Mouse (Mus musculus): ENCODE data around the gene Dpp4. TPM values are rescaled to one million over a fixed set of nuclear protein-coding genes. Genes with fewer than 3 reads are reported as not detected.
A peak's percentile ranks its signal among the peaks of the same experiment; 100 is the strongest.

The Dpp4 gene
- total and polyA plus RNA-seq, 2 experiments: 31.0 to 122 TPM

GRCm38 (mm10) chr2:62331913-62332312, 80.1 kb downstream of the Dpp4 start:
- no peaks in the 10 kb centered on the region for H3K27me3 ChIP-seq (ENCODE audit: control insufficient read depth, insufficient read depth, low read length)
- no peaks in the 10 kb centered on the region for H3K79me2 ChIP-seq (ENCODE audit: control insufficient read depth, insufficient read depth, low read length)
- no peak overlapping the region for H3K4me3 ChIP-seq (ENCODE audit: insufficient read depth, low read depth, low read length)
- no peak for TF ChIP-seq POLR2A (IDR thresholded peaks at IDR 0.05; ENCODE audit: extremely low read depth, insufficient read depth, low read length)
- no peak for TF ChIP-seq CTCF (IDR thresholded peaks at IDR 0.05; ENCODE audit: low read depth, low read length)
- no peak overlapping the region for H3K27ac ChIP-seq (replicated peaks; ENCODE audit: insufficient read depth, low read depth, low read length)
- H3K36me3 ChIP-seq (ENCODE audit: control insufficient read depth, insufficient read depth, low read length): peaks cover 33% of the 10 kb centered on the region
- DNase-seq (ENCODE audit: extremely low read depth, low read depth, low spot score): no peak
- H3K9ac ChIP-seq (ENCODE audit: low read depth, low read length): no peak overlapping the region
- H3K4me1 ChIP-seq (ENCODE audit: control insufficient read depth, insufficient read depth, low read length): no peaks in the 10 kb centered on the region
- 87% methylated on average over 4 of the region's 4 CpGs for WGBS

GRCm38 (mm10) chr2:62325388-62325787, 86.6 kb downstream of the Dpp4 start:
- TF ChIP-seq POLR2A (IDR thresholded peaks at IDR 0.05; ENCODE audit: extremely low read depth, insufficient read depth, low read length) (no peak), CTCF (IDR thresholded peaks at IDR 0.05; ENCODE audit: low read depth, low read length) (no peak)
- no peaks in the 10 kb centered on the region; the same call in 1 of the 2 replicates for H3K36me3 ChIP-seq (ENCODE audit: control insufficient read depth, insufficient read depth, low read length)
- H3K4me3 ChIP-seq (ENCODE audit: insufficient read depth, low read depth, low read length): no peak overlapping the region
- H3K9ac ChIP-seq (ENCODE audit: low read depth, low read length): no peak overlapping the region
- no peak overlapping the region for H3K27ac ChIP-seq (replicated peaks; ENCODE audit: insufficient read depth, low read depth, low read length)
- peak; percentile 11 for DNase-seq (ENCODE audit: extremely low read depth, low read depth, low spot score)
- no peaks in the 10 kb centered on the region for H3K4me1 ChIP-seq (ENCODE audit: control insufficient read depth, insufficient read depth, low read length)
- peaks cover 2% of the 10 kb centered on the region; the same call in 1 of the 2 replicates for H3K27me3 ChIP-seq (ENCODE audit: control insufficient read depth, insufficient read depth, low read length)
- WGBS: 85% methylated on average over 2 of the region's 2 CpGs
- H3K79me2 ChIP-seq (ENCODE audit: control insufficient read depth, insufficient read depth, low read length): no peaks in the 10 kb centered on the region

- no peaks in the 10 kb centered on the region for H3K36me3 ChIP-seq (ENCODE audit: control insufficient read depth, insufficient read depth, low read length)
- no peak for DNase-seq (ENCODE audit: extremely low read depth, low read depth, low spot score)
- H3K27me3 ChIP-seq (ENCODE audit: control insufficient read depth, insufficient read depth, low read length): peaks cover 2% of the 10 kb centered on the region; the same call in 1 of the 2 replicates
- no peak for TF ChIP-seq POLR2A (IDR thresholded peaks at IDR 0.05; ENCODE audit: extremely low read depth, insufficient read depth, low read length)
- no peak for TF ChIP-seq CTCF (IDR thresholded peaks at IDR 0.05; ENCODE audit: low read depth, low read length)
- H3K27ac ChIP-seq (replicated peaks; ENCODE audit: insufficient read depth, low read depth, low read length): no peak overlapping the region
- no peak overlapping the region for H3K4me3 ChIP-seq (ENCODE audit: insufficient read depth, low read depth, low read length)
- no peak overlapping the region for H3K9ac ChIP-seq (ENCODE audit: low read depth, low read length)
- WGBS: 89% methylated on average over 9 of the region's 9 CpGs
- H3K4me1 ChIP-seq (ENCODE audit: control insufficient read depth, insufficient read depth, low read length): no peaks in the 10 kb centered on the region
- no peaks in the 10 kb centered on the region for H3K79me2 ChIP-seq (ENCODE audit: control insufficient read depth, insufficient read depth, low read length)
These were observed 88.9 kb downstream of the Dpp4 start for GRCm38 (mm10) chr2:62323078-62323637.

DNA sequence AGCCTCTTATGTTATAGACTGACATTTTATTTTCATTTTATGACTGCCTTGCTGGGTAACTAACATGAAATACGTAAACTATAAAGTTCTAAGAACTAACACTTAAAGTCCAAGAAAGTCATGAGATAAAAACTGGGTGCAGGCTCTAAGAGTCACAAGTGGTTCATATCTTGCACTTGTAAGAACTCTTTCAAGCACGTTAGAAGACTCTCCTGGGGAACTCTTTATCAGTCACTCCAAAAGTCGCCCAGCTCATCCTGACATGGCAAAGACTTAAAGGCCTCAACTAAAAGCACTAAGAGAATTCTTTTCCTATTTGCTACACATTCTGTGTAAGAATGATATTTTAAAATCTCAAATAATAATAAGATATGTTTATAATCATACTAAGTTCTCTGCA, 92.5 kb downstream of the Dpp4 start:
- no peak for DNase-seq (ENCODE audit: extremely low read depth, low read depth, low spot score)
- Histone ChIP-seq H3K79me2 (ENCODE audit: control insufficient read depth, insufficient read depth, low read length) (no peaks in the 10 kb centered on the region), H3K4me3 (ENCODE audit: insufficient read depth, low read depth, low read length) (no peak overlapping the region), H3K9ac (ENCODE audit: low read depth, low read length) (no peak overlapping the region), H3K4me1 (ENCODE audit: control insufficient read depth, insufficient read depth, low read length) (no peaks in the 10 kb centered on the region), H3K27ac (replicated peaks; ENCODE audit: insufficient read depth, low read depth, low read length) (no peak overlapping the region), H3K36me3 (ENCODE audit: control insufficient read depth, insufficient read depth, low read length) (no peaks in the 10 kb centered on the region), H3K27me3 (ENCODE audit: control insufficient read depth, insufficient read depth, low read length) (peaks cover 2% of the 10 kb centered on the region; the same call in 1 of the 2 replicates)
- no peak for TF ChIP-seq POLR2A (IDR thresholded peaks at IDR 0.05; ENCODE audit: extremely low read depth, insufficient read depth, low read length)
- no peak for TF ChIP-seq CTCF (IDR thresholded peaks at IDR 0.05; ENCODE audit: low read depth, low read length)
- WGBS: 81% methylated on average over 3 of the region's 3 CpGs

GRCm38 (mm10) chr2:62316930-62317329, 95.1 kb downstream of the Dpp4 start:
- Histone ChIP-seq H3K36me3 (ENCODE audit: control insufficient read depth, insufficient read depth, low read length) (no peaks in the 10 kb centered on the region), H3K79me2 (ENCODE audit: control insufficient read depth, insufficient read depth, low read length) (no peaks in the 10 kb centered on the region), H3K27me3 (ENCODE audit: control insufficient read depth, insufficient read depth, low read length) (peaks cover 2% of the 10 kb centered on the region; the same call in 1 of the 2 replicates), H3K27ac (replicated peaks; ENCODE audit: insufficient read depth, low read depth, low read length) (no peak overlapping the region), H3K4me3 (ENCODE audit: insufficient read depth, low read depth, low read length) (no peak overlapping the region), H3K9ac (ENCODE audit: low read depth, low read length) (no peak overlapping the region), H3K4me1 (ENCODE audit: control insufficient read depth, insufficient read depth, low read length) (no peaks in the 10 kb centered on the region)
- no peak for DNase-seq (ENCODE audit: extremely low read depth, low read depth, low spot score)
- WGBS: 49% methylated on average over 2 of the region's 2 CpGs
- TF ChIP-seq CTCF (IDR thresholded peaks at IDR 0.05; ENCODE audit: low read depth, low read length) (no peak), POLR2A (IDR thresholded peaks at IDR 0.05; ENCODE audit: extremely low read depth, insufficient read depth, low read length) (no peak)

GRCm38 (mm10) chr2:62307477-62307876, 104.6 kb downstream of the Dpp4 start:
- 73% methylated on average over 2 of the region's 2 CpGs for WGBS
- no peaks in the 10 kb centered on the region for H3K79me2 ChIP-seq (ENCODE audit: control insufficient read depth, insufficient read depth, low read length)
- no peaks in the 10 kb centered on the region for H3K36me3 ChIP-seq (ENCODE audit: control insufficient read depth, insufficient read depth, low read length)
- H3K4me3 ChIP-seq (ENCODE audit: insufficient read depth, low read depth, low read length): no peak overlapping the region
- H3K4me1 ChIP-seq (ENCODE audit: control insufficient read depth, insufficient read depth, low read length): no peaks in the 10 kb centered on the region
- no peak for DNase-seq (ENCODE audit: extremely low read depth, low read depth, low spot score)
- no peak overlapping the region for H3K27ac ChIP-seq (replicated peaks; ENCODE audit: insufficient read depth, low read depth, low read length)
- TF ChIP-seq POLR2A (IDR thresholded peaks at IDR 0.05; ENCODE audit: extremely low read depth, insufficient read depth, low read length) (no peak), CTCF (IDR thresholded peaks at IDR 0.05; ENCODE audit: low read depth, low read length) (no peak)
- H3K9ac ChIP-seq (ENCODE audit: low read depth, low read length): no peak overlapping the region
- no peaks in the 10 kb centered on the region for H3K27me3 ChIP-seq (ENCODE audit: control insufficient read depth, insufficient read depth, low read length)

Measured in liver, adult 2 months (tissue).